Mouse (Mus musculus) cerebellum, postnatal 36 days (tissue): ENCODE measurements around the gene Trove2.

Experiments used
- DNase-seq, 2 experiments: peaks; one replicate each; pipeline ENCODE4 v3.0.0; 2021 to 2022; ENCODE audit warnings: mixed read lengths in 2 of 2

Gene Trove2

GRCm38 (mm10) chr1:143776446-143777411 lies at the start of gene Trove2, which contains the start of gene Uchl5:
Trove2 (minus strand) TSS chr1:143777068.
Uchl5 (plus strand) TSS chr1:143777272.
- DNase-seq = peak; percentile 98 to 99

- DNase-seq = no peak
Observed at GRCm38 (mm10) chr1:143822677-143823076, 45.8 kb upstream of the Trove2 start.

GRCm38 (mm10) chr1:143820096-143820877 lies 43.4 kb upstream of the Trove2 start:
- DNase-seq = no peak

GRCm38 (mm10) chr1:143813676-143814360 lies 37.0 kb upstream of the Trove2 start:
- peak; percentile 66 to 72 for DNase-seq

- no peak for DNase-seq
Observed at GRCm38 (mm10) chr1:143809062-143809461, 32.2 kb upstream of the Trove2 start.

GRCm38 (mm10) chr1:143803537-143803936 lies 26.7 kb upstream of the Trove2 start:
- DNase-seq = no peak

- peak in 1 of 2 experiments; percentile 24 for DNase-seq
Observed at GRCm38 (mm10) chr1:143788584-143789227, 11.8 kb upstream of the Trove2 start.

- peak in 1 of 2 experiments; percentile 34 for DNase-seq
Observed at GRCm38 (mm10) chr1:143777558-143778218, 820 bp upstream of the Trove2 start.

- no peak for DNase-seq
Observed at GRCm38 (mm10) chr1:143773909-143774308, 3.0 kb downstream of the Trove2 start.

- DNase-seq = no peak
Observed at GRCm38 (mm10) chr1:143773082-143773481, 3.8 kb downstream of the Trove2 start.

- no peak for DNase-seq
Observed at GRCm38 (mm10) chr1:143770444-143771109, 6.3 kb downstream of the Trove2 start.

GRCm38 (mm10) chr1:143766238-143766637 lies 10.6 kb downstream of the Trove2 start:
- DNase-seq = no peak

- no peak for DNase-seq
Observed at GRCm38 (mm10) chr1:143765801-143766200, 11.1 kb downstream of the Trove2 start.

- DNase-seq = no peak
Observed at GRCm38 (mm10) chr1:143764443-143764842, 12.4 kb downstream of the Trove2 start.

- no peak for DNase-seq
Observed at GRCm38 (mm10) chr1:143762159-143762558, 14.7 kb downstream of the Trove2 start.

- DNase-seq = no peak
Observed at GRCm38 (mm10) chr1:143745871-143746270, 31.0 kb downstream of the Trove2 start.

- no peak for DNase-seq
Observed at GRCm38 (mm10) chr1:143742186-143742585, 34.7 kb downstream of the Trove2 start.

GRCm38 (mm10) chr1:143741331-143741730 lies 35.5 kb downstream of the Trove2 start:
- DNase-seq = no peak

- peak; percentile 23 to 27 for DNase-seq
Observed at GRCm38 (mm10) chr1:143740581-143740980, 36.3 kb downstream of the Trove2 start.

- DNase-seq = peak; percentile 97
Observed at GRCm38 (mm10) chr1:143739361-143740350, 37.2 kb downstream of the Trove2 start.
